Mouse (Mus musculus): ENCODE data around the gene Ccar1.
A peak's percentile ranks its signal among the peaks of the same experiment; 100 is the strongest.
"Not testable (repeated sequence)": the region's sequence is repeated elsewhere in the genome, so short reads cannot be mapped to it uniquely, and the experiment has no call there.

Ccar1 gene

DNA sequence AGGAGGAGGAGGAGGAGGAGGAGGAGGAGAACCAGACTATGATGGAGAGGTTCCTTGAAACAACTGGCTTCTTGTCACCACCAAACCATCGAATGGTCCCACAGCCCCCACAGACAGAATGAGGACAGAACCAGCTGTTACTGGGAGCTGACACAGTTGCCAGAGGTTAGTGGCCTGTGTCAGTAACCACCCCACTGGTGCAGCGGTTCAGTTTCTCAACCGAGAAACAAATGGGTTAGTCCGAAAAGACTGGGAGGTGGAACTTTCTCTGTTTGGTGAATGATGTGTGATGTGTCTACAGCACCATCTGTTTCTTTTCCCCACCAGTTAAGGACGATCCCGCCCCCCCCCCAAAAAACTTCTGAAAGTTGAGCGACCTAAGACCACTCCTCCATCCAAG, 67.2 kb downstream of the Ccar1 start:
- DNase-seq = no peak

DNA sequence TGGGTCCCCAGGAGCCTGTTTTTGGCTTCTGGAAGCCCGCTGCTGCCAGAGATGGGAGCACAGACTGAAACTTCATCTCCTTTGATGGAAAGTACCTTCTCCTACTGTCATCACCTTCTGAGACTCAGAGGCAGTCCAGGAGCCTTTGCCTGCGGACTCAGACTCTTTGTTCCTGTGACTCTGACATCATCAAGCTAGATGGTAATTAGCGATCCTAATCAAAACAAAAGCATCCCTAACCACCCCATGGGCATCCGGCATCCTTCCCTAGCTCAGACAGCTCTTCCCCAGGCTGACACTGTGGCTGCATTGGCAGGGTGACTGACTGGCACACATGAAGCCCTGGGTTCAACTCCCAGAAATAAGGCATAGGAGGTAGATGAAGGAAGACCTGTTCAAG, 69.4 kb downstream of the Ccar1 start:
- DNase-seq = no peak

GRCm38 (mm10) chr10:62720574-62720973, 71.5 kb downstream of the Ccar1 start:
- not testable (repeated sequence) for DNase-seq

GRCm38 (mm10) chr10:62713457-62713856, 78.6 kb downstream of the Ccar1 start:
- peak in 1 of 2 experiments; percentile 19 for DNase-seq

- no peak for DNase-seq
These were observed 88.5 kb downstream of the Ccar1 start for GRCm38 (mm10) chr10:62703579-62703978.

DNA sequence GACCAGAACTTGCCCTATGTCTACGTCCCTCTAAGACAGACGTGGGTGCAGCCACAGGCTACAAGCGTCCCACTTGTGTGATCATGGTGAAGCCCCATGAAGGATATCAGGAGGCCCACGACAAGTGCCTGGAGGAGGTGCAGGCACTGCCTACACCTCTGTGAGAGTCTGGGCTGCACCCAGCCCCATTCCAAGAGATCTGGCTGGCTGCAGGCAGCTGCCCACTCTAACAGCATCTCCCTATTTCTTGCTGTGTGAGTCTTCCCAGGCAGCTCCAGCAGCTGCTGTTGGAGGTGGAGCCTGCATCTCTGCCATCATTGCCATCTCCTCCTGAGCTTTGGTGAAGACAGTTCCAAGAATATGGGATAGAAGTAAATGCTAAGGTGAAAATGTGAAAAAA, 89.7 kb downstream of the Ccar1 start:
- no peak for DNase-seq
